Mouse (Mus musculus) intestine, embryonic 14.5 days (tissue): ENCODE results near the gene Poglut1. TPM values are rescaled to one million over a fixed set of nuclear protein-coding genes. Genes with fewer than 3 reads are reported as not detected.
"Not testable (repeated sequence)": the region's sequence is repeated elsewhere in the genome, so short reads cannot be mapped to it uniquely, and the experiment has no call there.

ENCODE experiments used
- ATAC-seq: fragments of 200-750 bp; cut with Nextera tagmentation; replicated peaks from 2 replicates; pipeline ENCODE4 v1.8.0; 2017; ENCODE audit warnings: low read depth, moderate number of reproducible peaks, moderate TSS enrichment, moderate library complexity; ENCODE audit not compliant: low FRiP score, low TSS enrichment
- DNase-seq: peaks from one replicate; pipeline ENCODE4 v3.0.0-alpha.2; 2018; ENCODE audit warnings: low spot score
- H3K27ac ChIP-seq: fragments of 300-500 bp; sonication (generic); 2 replicates; pipeline ENCODE4 v1.5.1; 2014; ENCODE audit warnings: low read depth, mild to moderate bottlenecking, control low read depth
- H3K27me3 ChIP-seq: fragments of 300-500 bp; sonication (generic); replicated peaks from 2 replicates; pipeline ENCODE4 v1.6.1; 2014; ENCODE audit warnings: low read length, control low read depth; ENCODE audit not compliant: control insufficient read depth, insufficient read depth
- H3K36me3 ChIP-seq: fragments of 300-500 bp; sonication (generic); 2 replicates; pipeline ENCODE4 v1.6.1; 2014; ENCODE audit warnings: low read length, control low read depth; ENCODE audit not compliant: control insufficient read depth, insufficient read depth
- H3K4me1 ChIP-seq: fragments of 300-500 bp; sonication (generic); replicated peaks from 2 replicates; pipeline ENCODE4 v1.6.1; 2014; ENCODE audit warnings: low read length, control low read depth, mixed read lengths; ENCODE audit not compliant: control insufficient read depth, insufficient read depth
- H3K4me2 ChIP-seq: fragments of 300-500 bp; sonication (generic); 2 replicates; pipeline ENCODE4 v1.6.1; 2014; ENCODE audit warnings: low read length
- H3K4me3 ChIP-seq: fragments of 300-500 bp; sonication (generic); 2 replicates; pipeline ENCODE4 v1.5.1; 2014; ENCODE audit warnings: low read depth, low read length, control low read depth, mixed read lengths
- H3K9ac ChIP-seq: fragments of 300-500 bp; sonication (generic); 2 replicates; pipeline ENCODE4 v1.6.1; 2014; ENCODE audit warnings: mild to moderate bottlenecking, low read length
- H3K9me3 ChIP-seq: fragments of 300-500 bp; sonication (generic); 2 replicates; pipeline ENCODE4 v1.6.1; 2016; ENCODE audit warnings: low read length, control low read depth; ENCODE audit not compliant: control insufficient read depth
- WGBS: fragments of 180-500 bp; shearing (Covaris S2); extraction: QIAGEN DNeasy Blood & Tissue Kit; methylation state at CpG from one replicate; pipeline ENCODE4 v1.1.7; 2014; 5-methylcytosine and 5-hydroxymethylcytosine counted together
- polyA plus RNA-seq: library from polyadenylated mRNA; unstranded; fragments of >200 nt; fragmentation: Nextera tagmentation; extraction: Ambion mirVana; gene quantifications from 2 replicates; pipeline ENCODE4 v1.2.1, GENCODE M21; 2014

Poglut1 gene
- polyA plus RNA-seq, 1 experiment from 2014 or later, result 43.7 TPM

DNA sequence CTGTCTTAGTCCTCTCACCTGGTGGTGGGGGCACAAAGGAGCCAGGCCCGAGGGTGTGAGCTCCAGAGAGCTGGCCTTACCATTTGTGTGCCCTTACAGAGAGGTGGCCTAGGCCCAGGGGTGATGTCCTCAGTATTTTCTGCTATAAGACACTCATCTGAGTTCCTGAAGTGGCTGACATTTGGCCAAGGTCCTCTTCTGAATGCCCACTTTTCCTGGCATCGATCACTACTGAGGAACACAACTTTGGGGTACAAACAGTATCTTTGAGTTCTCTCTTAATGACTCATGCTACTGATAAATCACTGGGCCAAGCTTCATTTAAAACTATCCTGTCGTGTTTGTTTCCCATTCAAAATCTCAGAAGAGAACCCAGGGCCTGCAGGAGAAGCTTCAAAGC is 57.5 kb downstream of the Poglut1 start:
- no peak overlapping the region for H3K4me2 ChIP-seq
- WGBS, result 83% methylated on average over 3 of the region's 3 CpGs
- no peak for ATAC-seq

DNA sequence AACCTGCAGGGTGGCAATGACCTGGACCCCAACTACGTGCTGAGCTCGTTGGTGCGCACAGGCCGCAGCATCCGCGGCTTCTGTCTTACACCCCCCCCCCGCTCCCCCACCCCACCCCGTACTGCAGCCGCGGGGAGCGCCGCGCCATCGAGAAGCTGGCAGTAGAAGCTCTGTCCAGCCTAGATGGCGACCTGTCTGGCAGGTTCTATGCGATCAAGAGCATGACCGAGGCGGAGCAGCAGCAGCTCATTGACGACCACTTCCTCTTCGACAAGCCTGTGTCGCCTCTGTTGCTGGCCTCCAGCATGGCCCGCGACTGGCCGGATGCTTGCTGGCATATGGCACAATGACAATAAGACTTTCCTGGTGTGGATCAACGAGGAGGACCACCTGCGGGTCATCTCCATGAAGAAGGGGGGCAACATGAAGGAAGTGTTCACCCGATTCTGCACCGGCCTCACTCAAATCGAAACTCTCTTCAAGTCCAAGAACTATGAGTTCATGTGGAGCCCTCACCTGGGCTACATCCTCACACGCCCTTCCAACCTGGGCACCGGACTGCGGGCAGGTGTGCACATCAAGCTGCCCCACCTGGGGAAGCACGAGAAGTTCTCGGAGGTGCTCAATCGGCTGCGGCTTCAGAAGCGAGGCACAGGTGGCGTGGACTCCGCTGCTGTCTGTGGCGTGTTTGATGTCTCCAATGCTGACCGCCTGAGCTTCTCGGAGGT is 66.3 kb downstream of the Poglut1 start:
- ATAC-seq, result no peak

More for the DNA sequence above, 57.5 kb downstream of the Poglut1 start:
- Histone ChIP-seq H3K27ac (no peak overlapping the region), H3K9me3 (no peaks in the 10 kb centered on the region), H3K36me3 (peaks cover 9% of the 10 kb centered on the region), H3K4me1 (no peaks in the 10 kb centered on the region), H3K27me3 (no peaks in the 10 kb centered on the region), H3K9ac (no peak overlapping the region), H3K4me3 (no peak overlapping the region)
- no peak for DNase-seq

GRCm38 (mm10) chr16:38482780-38483562 is 67.1 kb downstream of the Poglut1 start:
- Histone ChIP-seq H3K9ac (no peak overlapping the region), H3K27me3 (peaks cover 11% of the 10 kb centered on the region; the same call in 1 of the 2 replicates), H3K9me3 (no peaks in the 10 kb centered on the region), H3K4me2 (peak overlapping the region; percentile 52), H3K36me3 (no peaks in the 10 kb centered on the region), H3K4me3 (peak overlapping the region; percentile 28), H3K27ac (no peak overlapping the region), H3K4me1 (0 out of 2 replicates have a peak, but pooled peaks cover 3% of the 10 kb centered on the region)
- DNase-seq, result peak; percentile 69
- peak; percentile 42; the same call in 1 of the 2 replicates for ATAC-seq
- WGBS, result 19% methylated on average over 32 of the region's 32 CpGs

More for the DNA sequence above, 66.3 kb downstream of the Poglut1 start:
- DNase-seq, result peak; percentile 58
- H3K4me3 ChIP-seq, result peak overlapping the region; percentile 28
- peak overlapping the region; percentile 52 for H3K4me2 ChIP-seq
- H3K36me3 ChIP-seq, result no peaks in the 10 kb centered on the region
- H3K4me1 ChIP-seq, result 0 out of 2 replicates have a peak, but pooled peaks cover 3% of the 10 kb centered on the region
- WGBS, result 27% methylated on average over 42 of the region's 42 CpGs
- peaks cover 11% of the 10 kb centered on the region; the same call in 1 of the 2 replicates for H3K27me3 ChIP-seq
- no peak overlapping the region for H3K27ac ChIP-seq
- H3K9me3 ChIP-seq, result no peaks in the 10 kb centered on the region
- no peak overlapping the region for H3K9ac ChIP-seq

DNA sequence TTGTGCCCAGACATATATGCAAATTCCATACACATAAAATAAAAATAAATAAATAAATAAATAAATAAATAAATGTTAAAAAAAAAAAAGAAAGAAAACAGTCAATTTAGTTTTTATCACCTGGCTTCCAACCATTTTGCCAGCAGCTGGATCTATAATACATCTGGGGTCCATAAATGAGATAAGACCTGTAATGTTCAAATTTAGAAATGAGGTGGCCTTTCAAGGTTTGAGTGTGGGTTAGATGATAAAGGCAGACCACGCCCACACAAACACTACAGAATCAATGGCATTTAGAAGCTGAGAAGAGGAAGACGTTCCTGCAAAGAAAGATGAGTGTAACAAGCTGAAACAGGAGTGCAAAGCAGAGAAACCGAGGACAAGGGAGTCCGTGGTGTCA is 68.7 kb downstream of the Poglut1 start:
- no peak for DNase-seq
- WGBS, result 73% methylated on average over 4 of the region's 4 CpGs

GRCm38 (mm10) chr16:38478296-38478695 is 71.8 kb downstream of the Poglut1 start:
- Histone ChIP-seq H3K9ac (no peak overlapping the region), H3K36me3 (no peaks in the 10 kb centered on the region), H3K4me2 (no peak overlapping the region), H3K27ac (no peak overlapping the region), H3K4me3 (no peak overlapping the region), H3K27me3 (no peaks in the 10 kb centered on the region; the same call in 1 of the 2 replicates), H3K4me1 (peaks cover 7% of the 10 kb centered on the region; the same call in 1 of the 2 replicates), H3K9me3 (no peaks in the 10 kb centered on the region)
- ATAC-seq (no peak), DNase-seq (no peak)
- WGBS, result 95% methylated on average over 3 of the region's 3 CpGs

More for the DNA sequence above, 68.7 kb downstream of the Poglut1 start:
- Histone ChIP-seq H3K9me3 (no peaks in the 10 kb centered on the region), H3K9ac (no peak overlapping the region), H3K4me1 (peaks cover 9% of the 10 kb centered on the region; the same call in 1 of the 2 replicates), H3K36me3 (no peaks in the 10 kb centered on the region), H3K27me3 (peaks cover 11% of the 10 kb centered on the region; the same call in 1 of the 2 replicates), H3K4me2 (no peak overlapping the region), H3K4me3 (no peak overlapping the region), H3K27ac (no peak overlapping the region)
- no peak for ATAC-seq

GRCm38 (mm10) chr16:38477241-38477608 is 72.8 kb downstream of the Poglut1 start:
- not testable (repeated sequence) for H3K4me1 ChIP-seq, ATAC-seq, H3K9me3 ChIP-seq, H3K36me3 ChIP-seq, DNase-seq, H3K27me3 ChIP-seq, H3K27ac ChIP-seq
- Histone ChIP-seq H3K4me2 (peak overlapping the region; percentile 63), H3K9ac (peak overlapping the region; percentile 38; the same call in 1 of the 2 replicates), H3K4me3 (peak overlapping the region; percentile 39)
- 31% methylated on average over 14 of the region's 14 CpGs for WGBS

GRCm38 (mm10) chr16:38476312-38477240 is 73.5 kb downstream of the Poglut1 start:
- 10% methylated on average over 34 of the region's 34 CpGs for WGBS
- Histone ChIP-seq H3K9me3 (no peaks in the 10 kb centered on the region), H3K27me3 (no peaks in the 10 kb centered on the region), H3K4me2 (peak overlapping the region; percentile 63), H3K4me1 (peaks cover 6% of the 10 kb centered on the region; the same call in 1 of the 2 replicates), H3K4me3 (peak overlapping the region; percentile 39), H3K36me3 (no peaks in the 10 kb centered on the region), H3K27ac (no peak overlapping the region), H3K9ac (peak overlapping the region; percentile 38; the same call in 1 of the 2 replicates)
- ATAC-seq (no peak), DNase-seq (peak; percentile 75)
